8 mouse cellular contexts compared by ENCODE assay signal in genomic region chr12:55820661-55821314, GRCm38 (mm10). TPM values are rescaled to one million over a fixed set of nuclear protein-coding genes. Genes with fewer than 3 reads are reported as not detected.
DNase-seq lines count a peak whose midpoint lies in the region; ATAC-seq and TF ChIP-seq lines count a peak whose summit lies in the region.

TSS of gene Ralgapa1 (minus strand) at chr12:55821167.

- peaks cover 10% of the 10 kb centered on the region; the same call in 1 of the 2 replicates for H3K4me1 ChIP-seq in hindbrain, postnatal 0 days (ENCODE audit: insufficient read depth, low read length)

- DNase-seq in WW6 (ENCODE audit: low read depth, low spot score), result peak; percentile 87
- peak; percentile 74 to 89 for DNase-seq in cerebellum, postnatal 4 days (ENCODE audit: low spot score in 2 of 2)
- DNase-seq in gastrocnemius, adult 2 months, result peak; percentile 90
- peak; percentile 97 for DNase-seq in hindbrain, postnatal 0 days (ENCODE audit: low spot score)
- DNase-seq in left cerebral cortex, adult 2 months (ENCODE audit: extremely low spot score in 1 of 2, low spot score in 2 of 2), result peak; percentile 85
- peak; percentile 83 to 90 for DNase-seq in right cerebral cortex, adult 2 months (ENCODE audit: low spot score in 2 of 2)
- peak; percentile 87 for DNase-seq in urinary bladder, postnatal 14 days (ENCODE audit: low spot score)

- no peaks in the 10 kb centered on the region for H3K27me3 ChIP-seq in hindbrain, postnatal 0 days (ENCODE audit: insufficient read depth, low read length)

- peak; percentile 95 for ATAC-seq in hindbrain, postnatal 0 days
- ATAC-seq in megakaryocyte, adult 5-6 weeks (ENCODE audit: poor library complexity, severe bottlenecking), result peak; percentile 75

- peak; percentile 44 for TF ChIP-seq CTCF in gastrocnemius, adult 2 months (IDR thresholded peaks at IDR 0.05)
- peak; percentile 62 for TF ChIP-seq CTCF in hindbrain, postnatal 0 days (IDR thresholded peaks at IDR 0.05; ENCODE audit: low read depth)
- TF ChIP-seq CTCF in left cerebral cortex, adult 2 months (IDR thresholded peaks at IDR 0.05), result peak; percentile 37

- H3K36me3 ChIP-seq in hindbrain, postnatal 0 days (ENCODE audit: insufficient read depth, low read length), result no peaks in the 10 kb centered on the region

- H3K9ac ChIP-seq in hindbrain, postnatal 0 days (replicated peaks; ENCODE audit: low read length), result peak within 1 kb of the TSS; percentile 93

- under 1% methylated on average over 58 of the region's 78 CpGs for WGBS in hindbrain, postnatal 0 days

- H3K9me3 ChIP-seq in hindbrain, postnatal 0 days (ENCODE audit: low read length), result no peaks in the 10 kb centered on the region

- intact Hi-C loops in gastrocnemius, adult 2 months (cut with DNase I), result no loop called here
- intact Hi-C loops in left cerebral cortex, adult 2 months (cut with DNase I), result loop anchor here (2.0 to 5.0 kb wide), 2 partner anchors 16 to 98 kb away; partner anchors contain the start of gene Brms1l

- H3K27ac ChIP-seq in gastrocnemius, adult 2 months, result peak within 1 kb of the TSS; percentile 98
- H3K27ac ChIP-seq in hindbrain, postnatal 0 days, result peak within 1 kb of the TSS; percentile 95
- peak within 1 kb of the TSS; percentile 95 for H3K27ac ChIP-seq in left cerebral cortex, adult 2 months

- H3K4me3 ChIP-seq in gastrocnemius, adult 2 months, result peak within 1 kb of the TSS; percentile 97
- H3K4me3 ChIP-seq in hindbrain, postnatal 0 days (ENCODE audit: low read length), result peak within 1 kb of the TSS; percentile 72
- peak within 1 kb of the TSS; percentile 85 for H3K4me3 ChIP-seq in left cerebral cortex, adult 2 months

- peak within 1 kb of the TSS; percentile 70 for H3K4me2 ChIP-seq in hindbrain, postnatal 0 days (ENCODE audit: low read depth, low read length)

RNA-seq across cellular contexts. Expression of gene Ralgapa1, which starts in this region (rescaled TPM):
- 10 to 100 TPM; 37.7 to 44.1 TPM for total RNA-seq in gastrocnemius, adult 2 months (2021)
- total RNA-seq in hindbrain, postnatal 0 days (2014; rRNA removed), result 94.3 and 110 TPM in 2 replicates
- 17.5 and 18.5 TPM in 2 replicates for polyA plus RNA-seq in hindbrain, postnatal 0 days (2015; fragmentation: Nextera tagmentation; extraction: Ambion mirVana)
- total RNA-seq in left cerebral cortex, adult 2 months (2021), result 100 to 1,000 TPM; 132 to 133 TPM
- total RNA-seq in megakaryocyte, adult 5-6 weeks (2015), result 33.7 and 39.3 TPM in 2 replicates
- 25.6 and 36.6 TPM in 2 replicates for total RNA-seq in megakaryocyte, adult 5-6 weeks (2017)

Comparison
In these comparisons a context has a peak if more than half of its experiments do, and no peak if none do; other contexts are left out.
1. Peak in every context shown above with its lines: DNase-seq, ATAC-seq, H3K4me3 ChIP-seq and H3K27ac ChIP-seq.